Mouse (Mus musculus): ENCODE data around the gene Prr12. TPM values are rescaled to one million over a fixed set of nuclear protein-coding genes. Genes with fewer than 3 reads are reported as not detected.

Prr12 gene
- polyA plus RNA-seq, 1 experiment, result 20.5 TPM

DNA sequence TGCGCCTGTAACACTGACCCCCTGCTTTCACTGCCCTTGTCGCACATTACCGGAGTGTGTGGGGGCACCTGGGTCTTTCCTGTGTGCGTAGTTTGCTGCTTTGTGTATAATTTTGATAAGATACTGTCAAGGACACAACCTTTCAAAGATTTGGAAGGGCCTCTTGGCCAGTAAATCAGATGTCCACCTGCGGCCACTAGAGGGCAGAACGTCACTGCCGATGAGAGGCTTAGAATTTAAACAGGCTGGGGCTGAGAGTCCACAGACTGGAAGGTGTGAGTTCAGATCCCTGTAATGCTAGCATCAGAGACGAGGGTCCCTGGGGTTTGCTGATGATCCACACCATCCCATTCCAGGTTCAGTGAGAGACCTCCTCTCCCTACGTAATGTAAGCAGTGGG lies 25.8 kb upstream of the Prr12 start:
- peak in 1 of 2 experiments; percentile 72 for DNase-seq (ENCODE audit: extremely low spot score in 1 of 2, low spot score in 1 of 2)

DNA sequence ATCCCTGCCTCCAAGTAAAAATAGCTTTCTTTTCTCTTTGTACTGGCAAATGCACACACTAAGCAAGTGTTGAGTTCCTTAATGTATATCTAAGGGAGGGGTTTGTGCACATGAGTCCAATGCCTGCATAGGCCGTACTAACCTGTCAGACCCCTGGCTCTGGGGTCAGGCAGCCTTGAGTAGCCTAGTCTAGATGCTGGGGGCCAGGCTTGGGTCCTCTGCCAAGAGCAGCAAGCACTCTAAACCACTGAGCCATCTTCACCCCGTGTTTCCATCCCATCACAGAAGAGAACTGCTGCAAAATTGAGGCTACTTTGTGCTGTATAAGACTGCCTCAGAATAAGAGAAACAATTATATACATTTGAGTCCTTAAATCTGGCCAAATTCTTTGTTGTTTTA lies 25.1 kb upstream of the Prr12 start:
- DNase-seq (ENCODE audit: extremely low spot score in 1 of 2, low spot score in 1 of 2), result no peak

DNA sequence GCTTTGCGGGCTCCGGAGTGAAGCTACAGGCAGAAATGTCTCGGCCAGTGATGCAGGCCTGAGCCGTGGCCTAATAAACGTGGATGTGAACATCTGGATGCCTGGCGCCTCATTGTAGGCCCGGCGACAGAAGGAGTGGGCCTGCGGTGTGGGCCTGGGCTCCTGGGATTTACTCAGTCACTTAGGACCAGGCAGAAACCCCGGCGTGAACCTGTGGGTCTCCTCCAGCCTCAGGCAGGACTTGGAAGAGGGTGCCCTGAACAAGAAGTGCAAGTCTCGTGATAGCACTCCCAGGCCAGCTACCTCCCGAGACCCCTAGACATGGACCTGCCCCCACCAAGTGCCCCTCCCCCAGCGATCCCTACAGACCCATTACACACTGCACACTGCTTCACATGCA lies 24.6 kb upstream of the Prr12 start:
- no peak for DNase-seq (ENCODE audit: extremely low spot score in 1 of 2, low spot score in 1 of 2)

DNA sequence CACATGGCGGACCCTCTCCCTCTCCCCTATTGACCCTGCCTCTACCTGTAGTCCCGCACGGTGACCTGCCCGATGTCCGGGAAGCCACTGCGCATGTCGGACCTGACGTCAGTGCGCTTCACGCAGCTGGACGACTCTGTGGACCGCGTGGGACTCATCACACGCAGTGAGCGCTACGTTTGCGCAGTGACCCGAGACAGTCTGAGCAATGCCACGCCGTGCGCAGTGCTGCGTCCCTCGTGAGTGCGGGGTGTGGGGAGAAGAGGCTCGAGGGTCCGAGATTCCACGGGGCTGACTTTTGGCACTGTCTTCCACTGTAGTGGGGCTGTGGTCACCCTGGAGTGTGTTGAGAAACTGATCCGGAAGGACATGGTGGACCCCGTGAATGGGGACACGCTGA lies 23.8 kb upstream of the Prr12 start:
- DNase-seq (ENCODE audit: extremely low spot score in 1 of 2, low spot score in 1 of 2), result no peak

DNA sequence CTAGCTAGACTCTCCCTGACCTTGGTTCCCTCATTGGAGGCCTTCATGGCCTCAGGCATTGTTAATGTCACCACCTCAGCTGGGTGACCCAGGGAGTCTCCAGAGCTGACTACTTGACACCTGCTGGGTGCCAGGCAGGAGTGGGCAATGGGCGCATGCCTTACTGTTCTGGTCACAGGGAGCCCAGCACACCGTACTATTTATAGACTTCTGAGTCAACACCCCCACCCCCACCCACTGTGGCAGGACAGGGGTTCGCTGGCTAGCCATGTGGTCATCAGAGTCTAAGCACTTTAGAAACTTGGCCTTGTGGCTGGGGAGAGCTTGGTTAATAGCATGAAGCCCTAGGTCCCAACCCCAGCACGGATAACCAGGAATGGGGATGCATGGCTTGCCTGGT lies 22.7 kb upstream of the Prr12 start:
- no peak for DNase-seq (ENCODE audit: extremely low spot score in 1 of 2, low spot score in 1 of 2)

DNA sequence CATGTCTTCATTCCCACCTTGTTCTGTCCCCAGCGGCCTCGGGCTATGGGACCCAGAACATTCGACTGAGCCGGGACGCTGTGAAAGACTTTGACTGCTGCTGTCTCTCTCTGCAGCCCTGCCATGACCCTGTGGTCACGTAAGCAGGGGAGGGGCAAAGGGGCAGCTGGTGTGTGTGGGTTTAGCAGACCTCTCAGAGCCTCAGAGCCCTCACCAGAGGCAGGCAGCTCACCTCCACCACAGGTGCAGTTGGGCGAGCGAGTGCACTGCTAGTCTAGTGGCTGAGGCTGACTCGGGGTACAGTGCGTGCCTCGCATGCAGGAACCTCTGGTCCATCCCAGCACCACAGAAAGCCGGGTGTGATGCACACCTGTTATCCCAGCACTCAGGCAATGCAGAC lies 21.3 kb upstream of the Prr12 start:
- no peak for DNase-seq (ENCODE audit: extremely low spot score in 1 of 2, low spot score in 1 of 2)

DNA sequence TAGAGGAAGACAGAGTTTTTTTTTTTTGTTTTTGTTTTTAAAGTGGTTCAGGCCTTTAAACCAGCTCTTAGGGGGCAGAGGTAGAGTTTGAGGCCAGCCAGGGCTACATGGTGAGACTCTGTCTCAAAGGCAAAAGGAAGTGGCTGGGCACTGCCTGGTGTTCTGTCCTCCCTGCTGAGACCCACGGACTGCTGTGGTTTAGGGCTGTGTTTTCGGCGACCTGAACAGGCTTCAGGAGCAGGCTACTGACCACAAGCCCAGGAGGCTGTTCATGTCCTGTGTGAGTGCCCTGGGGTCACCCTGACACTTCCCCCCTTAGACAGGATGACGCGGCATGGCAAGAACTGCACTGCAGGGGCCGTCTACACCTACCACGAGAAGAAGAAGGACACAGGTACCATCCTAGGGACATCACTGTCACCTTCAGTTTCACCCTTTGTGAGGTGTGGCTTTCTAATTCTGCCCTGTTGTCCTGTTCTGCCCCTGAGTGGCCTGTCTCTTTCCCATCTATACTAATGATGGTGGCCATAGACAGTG lies 20.6 kb upstream of the Prr12 start:
- no peak for DNase-seq (ENCODE audit: extremely low spot score in 1 of 2, low spot score in 1 of 2)

DNA sequence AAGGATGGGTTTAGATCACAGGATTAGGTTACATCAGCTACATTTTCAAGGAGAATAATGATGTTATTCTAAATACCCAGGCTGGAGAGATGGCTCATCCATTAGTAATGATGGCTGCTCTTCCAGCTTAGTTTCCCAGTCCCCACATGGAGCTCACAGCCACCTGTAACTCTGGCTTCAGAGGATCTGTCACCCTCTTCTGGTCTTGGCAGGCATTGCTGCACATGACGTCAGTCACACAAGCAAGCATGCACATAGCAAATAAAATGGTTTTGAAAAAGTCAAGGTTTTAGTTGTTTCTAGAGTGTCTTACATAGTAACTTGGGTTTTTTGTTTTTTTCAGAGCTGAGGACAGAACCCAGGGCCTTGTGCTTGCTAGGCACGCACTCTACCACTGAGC lies 19.5 kb upstream of the Prr12 start:
- DNase-seq (ENCODE audit: extremely low spot score in 1 of 2, low spot score in 1 of 2), result no peak

DNA sequence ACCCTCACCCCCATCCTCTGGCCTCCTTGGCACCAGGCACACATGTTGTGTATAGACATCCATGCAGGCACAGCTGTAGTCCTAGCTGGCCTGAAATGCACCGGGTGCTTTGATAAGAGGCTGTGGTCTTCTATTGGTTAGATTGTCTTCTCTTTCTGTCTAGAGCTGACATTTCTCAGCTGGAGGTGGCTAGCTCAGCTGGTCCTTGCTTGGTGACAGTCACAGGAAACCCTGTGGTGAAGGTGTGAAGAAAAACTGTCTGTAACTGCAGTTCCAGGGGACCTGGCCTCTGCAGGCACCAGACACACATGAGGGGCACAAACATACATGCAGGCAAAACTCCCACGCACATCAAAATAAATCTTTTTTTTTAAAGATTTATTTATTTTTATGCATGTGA lies 17.0 kb upstream of the Prr12 start:
- DNase-seq (ENCODE audit: extremely low spot score in 1 of 2, low spot score in 1 of 2), result no peak

DNA sequence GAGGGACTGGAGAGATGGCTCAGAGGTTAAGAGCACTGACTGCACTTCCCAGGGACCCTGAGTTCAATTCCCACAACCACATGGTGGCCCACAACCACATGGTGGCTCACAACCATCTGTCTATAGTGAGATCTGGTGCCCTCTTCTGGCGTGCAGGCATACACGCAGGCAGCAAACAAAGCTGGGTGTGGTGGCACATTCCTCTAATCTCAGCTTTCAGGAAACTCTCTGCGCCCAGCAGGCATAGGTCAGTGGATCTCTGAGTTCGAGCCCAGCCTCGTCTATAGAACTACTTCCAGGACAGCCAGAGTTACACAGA lies 15.3 kb upstream of the Prr12 start:
- no peak for DNase-seq (ENCODE audit: extremely low spot score in 1 of 2, low spot score in 1 of 2)

DNA sequence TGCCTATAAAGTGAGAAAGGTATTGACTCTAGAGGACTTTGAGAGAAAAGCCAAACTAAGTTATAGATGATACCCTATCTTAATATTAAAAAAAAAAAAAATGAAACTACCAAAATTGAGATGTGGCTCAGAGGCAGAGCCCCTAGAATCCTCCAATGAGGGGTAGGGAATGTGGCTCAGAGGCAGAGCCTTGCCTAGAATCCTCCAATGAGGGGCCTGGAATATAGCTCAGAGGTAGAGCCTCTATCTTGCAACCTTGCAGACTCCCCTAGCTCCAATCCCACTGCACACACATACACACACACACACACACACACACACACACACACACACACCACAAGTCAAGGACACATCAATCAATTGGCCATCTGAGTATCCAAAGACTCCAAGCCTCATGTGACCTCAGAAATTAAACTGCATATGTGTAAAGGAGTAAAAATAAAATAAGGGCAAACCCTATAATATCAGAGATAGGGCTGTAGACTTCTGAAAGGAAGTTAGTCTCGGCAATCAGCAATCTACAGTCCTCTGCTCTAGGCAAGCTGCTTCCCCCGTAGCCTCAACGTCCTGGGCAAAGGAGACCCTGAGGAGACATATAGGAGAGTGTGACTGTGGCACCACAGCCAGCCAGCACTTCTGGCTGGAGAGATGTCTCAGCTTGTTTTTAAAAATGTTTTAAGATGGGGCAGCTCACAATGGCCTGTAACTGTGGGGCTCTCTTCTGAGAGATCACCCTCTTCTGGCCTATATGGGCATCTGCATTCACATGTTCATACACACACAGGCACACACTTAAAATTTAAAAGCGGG lies 14.7 kb upstream of the Prr12 start:
- DNase-seq (ENCODE audit: extremely low spot score in 1 of 2, low spot score in 1 of 2), result no peak

DNA sequence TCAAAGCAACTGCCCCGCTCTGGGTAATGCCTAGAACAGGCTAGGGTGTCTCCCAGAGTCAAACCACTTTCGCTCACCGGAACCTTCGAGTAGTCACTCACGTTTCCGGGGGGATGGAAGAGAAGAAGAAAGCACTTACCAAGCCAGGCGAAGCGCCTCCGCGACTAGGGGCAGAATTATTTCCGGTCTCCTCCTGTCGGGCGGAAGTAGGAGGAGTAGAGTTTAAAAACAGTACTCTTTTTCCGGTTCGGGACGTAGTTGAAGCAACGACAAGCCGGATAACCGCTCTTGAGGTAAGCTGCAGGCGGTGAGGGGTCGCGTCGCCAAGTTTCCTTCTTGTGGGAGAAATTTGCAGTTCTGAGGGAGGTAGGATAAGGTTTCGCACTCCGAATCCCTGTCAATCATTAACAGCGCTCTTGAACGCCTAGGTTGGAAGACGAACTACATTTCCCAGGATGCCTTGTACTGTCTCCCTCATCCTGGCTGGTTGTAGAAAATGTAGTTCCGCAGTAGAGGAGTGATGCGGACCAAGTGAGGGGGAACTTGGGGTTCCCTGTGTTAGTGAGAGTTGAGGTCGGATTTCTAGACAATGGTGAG lies 9.7 kb upstream of the Prr12 start, which contains the start of the genes Nosip and Prrg2:
Gene Nosip (plus strand): TSS at position 191 of the 597 bp plus-strand sequence.
Gene Prrg2 (minus strand): TSS at position 439 of the 597 bp plus-strand sequence.
- peak; percentile 93 to 98 for DNase-seq (ENCODE audit: extremely low spot score in 1 of 2, low spot score in 1 of 2)

DNA sequence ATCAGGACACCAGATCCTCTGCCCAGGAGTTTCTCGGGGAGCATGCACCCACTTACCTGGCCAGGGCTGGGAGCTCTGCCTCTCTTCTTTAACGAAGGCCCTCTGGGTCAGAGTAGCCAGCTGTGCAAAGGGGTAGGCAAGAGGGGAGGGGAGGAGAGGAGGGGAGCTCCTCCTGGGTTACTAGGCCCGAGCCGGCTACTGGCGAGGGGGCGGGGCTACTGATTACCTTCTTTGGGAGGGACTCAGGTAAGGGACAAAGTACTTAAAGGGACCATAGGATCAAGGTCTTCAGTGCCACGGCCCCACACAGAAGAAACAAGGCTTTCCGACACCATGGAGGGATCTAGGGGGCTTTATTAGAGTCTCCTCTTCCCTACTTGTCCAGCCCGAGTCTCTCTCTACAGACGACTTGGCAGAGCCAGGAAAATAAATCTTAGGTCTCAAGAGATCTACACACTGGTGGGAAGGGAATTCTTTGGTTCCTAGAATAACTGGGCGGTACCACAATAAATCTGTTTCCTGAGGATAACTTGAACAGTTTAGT lies 8.9 kb upstream of the Prr12 start:
- no peak for DNase-seq (ENCODE audit: extremely low spot score in 1 of 2, low spot score in 1 of 2)

DNA sequence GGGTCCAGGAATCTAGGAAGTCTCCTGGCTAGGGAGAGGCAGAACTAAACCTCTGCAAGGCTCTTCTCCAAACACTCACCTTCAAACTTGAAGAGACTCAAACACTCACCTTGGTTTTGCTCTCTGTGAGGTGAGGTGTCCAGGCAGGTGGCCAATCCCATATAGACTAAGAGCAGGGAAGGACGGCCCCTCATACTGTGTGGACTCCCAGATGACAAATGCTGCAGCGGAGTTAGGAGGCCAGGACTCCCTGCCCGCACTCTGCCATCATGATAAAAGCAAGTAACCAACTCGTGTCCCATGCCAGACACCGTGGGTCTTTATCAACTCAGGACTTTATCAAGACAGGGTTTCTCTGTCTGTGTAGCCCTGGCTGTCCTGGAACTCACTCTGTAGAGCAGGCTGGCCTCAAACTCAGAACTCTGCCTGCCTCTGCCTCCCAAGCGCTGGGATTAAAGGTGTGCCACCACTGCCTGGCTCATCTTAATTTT lies 8.0 kb upstream of the Prr12 start:
- no peak for DNase-seq (ENCODE audit: extremely low spot score in 1 of 2, low spot score in 1 of 2)

DNA sequence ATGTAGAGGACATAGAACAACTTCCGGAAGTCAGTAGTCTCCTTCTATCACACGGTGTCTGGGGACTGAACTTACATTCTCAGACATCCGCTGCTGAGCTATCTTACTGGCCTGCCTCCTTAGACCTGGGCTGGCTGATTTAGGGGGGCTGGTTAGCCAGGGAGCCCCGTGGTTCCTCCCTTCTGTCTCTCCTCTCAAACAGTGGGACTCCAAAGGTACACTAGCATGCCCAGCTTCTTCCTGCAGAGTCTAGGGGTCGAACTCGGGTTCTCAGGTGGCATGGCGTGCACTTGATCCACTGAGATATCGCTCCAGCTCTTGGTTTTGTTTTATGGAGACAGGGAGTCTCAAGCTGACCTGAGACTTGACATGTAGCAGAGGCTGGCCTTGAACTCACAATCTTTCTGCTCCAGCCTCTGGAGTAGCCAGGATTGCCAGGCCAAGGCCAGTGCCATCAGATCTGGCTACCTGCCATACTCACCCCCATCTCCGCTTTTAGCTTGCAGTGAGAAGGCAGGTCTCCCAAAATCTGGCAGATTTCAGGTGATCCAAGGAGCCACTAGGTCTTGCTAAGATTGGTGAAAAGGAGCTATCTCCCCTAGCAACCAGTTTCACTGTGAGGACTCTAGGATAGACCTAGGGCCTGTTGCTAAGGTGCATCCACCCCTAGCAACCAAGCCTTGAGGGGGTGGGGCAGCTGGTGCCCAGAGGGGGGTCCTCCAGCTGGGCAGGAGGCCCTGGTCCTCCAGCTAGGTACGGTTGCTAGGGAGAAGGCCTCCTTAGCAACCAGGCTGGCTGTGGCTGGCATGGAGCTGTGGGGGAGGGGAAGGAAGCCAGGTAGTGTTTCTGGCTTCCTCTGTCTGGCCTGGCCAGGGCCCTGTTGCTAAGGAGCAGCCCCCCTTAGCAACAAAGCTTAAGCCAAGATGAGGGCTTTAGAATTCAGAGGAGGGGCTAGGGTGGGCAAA lies 6.2 kb upstream of the Prr12 start:
- DNase-seq (ENCODE audit: extremely low spot score in 1 of 2, low spot score in 1 of 2), result no peak

DNA sequence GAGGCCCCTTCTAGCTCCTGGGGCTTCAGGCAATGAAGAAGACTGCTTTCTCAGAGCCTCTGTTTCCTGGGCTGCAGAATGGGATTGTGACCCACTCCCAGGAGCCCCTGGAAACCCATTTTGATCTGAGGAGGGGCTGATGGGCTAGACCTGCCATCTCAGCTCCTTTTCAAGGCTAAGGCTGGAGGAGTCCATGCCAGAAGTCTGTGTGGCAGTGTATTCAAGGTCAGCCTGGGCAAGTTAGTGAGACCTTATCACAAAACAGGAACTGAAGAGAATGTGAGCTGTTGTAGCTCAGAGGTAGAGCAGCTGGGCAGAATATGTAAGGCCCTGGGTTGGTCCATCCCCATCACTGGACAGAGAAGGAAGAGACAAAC lies 4.3 kb upstream of the Prr12 start:
- DNase-seq (ENCODE audit: extremely low spot score in 1 of 2, low spot score in 1 of 2), result no peak

DNA sequence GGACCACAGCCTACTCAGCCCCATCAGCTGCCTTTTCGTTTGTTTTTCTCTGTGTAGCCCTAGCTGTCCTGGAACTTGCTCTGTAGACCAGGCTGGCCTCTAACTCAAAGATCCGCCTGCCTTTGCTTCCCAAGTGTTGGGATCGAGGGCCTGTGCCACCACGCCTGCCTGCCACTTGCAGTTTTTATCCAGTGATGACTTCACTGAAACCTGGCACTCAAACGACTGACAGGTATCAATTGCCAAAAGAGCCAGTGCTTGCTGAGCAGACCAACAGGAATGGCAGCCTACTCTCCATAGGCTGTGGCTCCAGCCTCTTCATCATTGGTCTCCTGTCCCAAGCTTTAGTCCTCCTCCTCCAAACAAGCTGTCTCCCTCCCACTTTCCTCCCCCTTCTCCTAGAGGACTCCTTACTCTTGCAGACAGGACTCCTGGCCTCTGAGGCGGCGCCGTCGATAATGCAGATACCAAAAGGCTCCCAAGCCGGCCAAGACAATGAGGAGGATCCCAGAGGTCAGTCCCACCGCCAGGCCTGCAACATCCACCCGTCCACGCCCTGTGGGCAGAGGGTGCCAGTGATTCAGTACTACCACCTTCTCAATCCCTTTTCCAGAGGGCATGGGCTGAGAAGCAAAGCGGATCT lies 3.8 kb upstream of the Prr12 start:
- DNase-seq (ENCODE audit: extremely low spot score in 1 of 2, low spot score in 1 of 2), result no peak

DNA sequence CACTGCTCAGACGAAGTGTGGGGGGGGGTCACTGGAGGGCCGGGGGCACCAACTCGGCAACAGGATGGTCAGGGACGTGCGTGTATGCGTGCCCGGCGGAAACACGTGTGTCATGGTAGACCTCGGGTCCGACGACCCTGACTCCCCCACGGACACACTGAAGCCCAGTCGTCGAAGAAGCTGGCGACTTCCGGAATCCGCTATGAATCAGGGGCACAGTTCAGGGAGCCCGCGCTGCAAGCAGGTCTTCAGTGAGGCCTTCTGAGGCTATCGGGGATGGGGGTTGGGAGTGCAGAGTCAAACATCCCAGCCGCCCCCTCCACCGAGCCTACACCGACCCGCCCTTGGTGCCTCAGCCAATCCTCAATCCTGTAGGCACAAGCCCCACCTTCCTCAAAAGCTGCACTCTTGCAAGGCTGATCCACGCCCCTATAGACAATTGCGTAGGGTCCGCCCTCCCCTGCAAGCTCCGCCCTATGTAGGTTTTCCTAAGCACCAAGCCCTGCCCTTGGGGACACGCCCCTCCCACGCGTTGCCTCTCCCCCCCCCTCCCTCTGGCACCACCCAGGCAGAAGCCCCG lies 1.3 kb upstream of the Prr12 start:
- DNase-seq (ENCODE audit: extremely low spot score in 1 of 2, low spot score in 1 of 2), result peak; percentile 94 to 96

DNA sequence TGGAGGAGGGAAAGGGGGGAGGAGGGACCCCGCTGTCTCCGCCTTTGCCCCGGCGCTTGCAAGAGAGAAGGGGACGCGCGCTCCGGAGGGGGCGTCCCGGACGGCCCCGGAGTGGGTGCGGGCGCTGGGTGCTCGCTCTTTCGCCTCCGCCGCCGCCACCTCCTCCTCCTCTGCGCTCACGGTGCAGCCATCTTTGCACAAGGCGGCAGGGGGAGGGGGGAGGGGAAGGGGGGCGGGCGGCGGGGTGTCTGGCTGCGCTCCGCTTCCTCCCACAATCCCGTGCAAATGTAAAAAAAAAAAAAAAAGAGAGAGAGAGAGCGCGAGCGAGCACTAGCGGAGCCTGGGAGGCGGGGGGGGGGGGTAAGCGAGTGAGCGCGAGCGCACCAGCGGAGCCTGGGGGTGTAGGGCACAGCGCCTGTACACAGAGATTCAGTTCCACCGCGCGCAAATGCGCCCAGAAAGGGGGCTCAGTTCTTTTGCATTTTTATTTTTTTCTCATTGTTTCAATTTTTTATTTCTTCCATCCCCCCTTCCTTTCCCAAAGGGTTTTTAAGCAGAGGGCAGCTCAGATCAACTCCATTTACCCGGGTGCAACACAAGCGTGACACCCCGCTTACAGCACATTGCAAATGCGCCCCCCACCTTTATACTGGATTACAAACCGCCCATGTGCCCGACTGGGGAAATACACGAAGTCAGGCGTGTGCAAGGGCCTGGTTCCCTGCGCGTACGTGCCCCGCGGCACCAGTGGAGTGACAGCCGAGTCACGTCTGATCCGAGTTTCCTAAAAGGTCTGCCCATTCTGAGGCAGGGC lies 643 bp upstream of the Prr12 start:
- peak in 1 of 2 experiments; percentile 64 for DNase-seq (ENCODE audit: extremely low spot score in 1 of 2, low spot score in 1 of 2)

All from frontal cortex, adult 2 months (tissue).